Mouse (Mus musculus) forebrain, embryonic 14.5 days (tissue): Measurements from ENCODE around the gene Mib2. TPM values are rescaled to one million over a fixed set of nuclear protein-coding genes. Genes with fewer than 3 reads are reported as not detected.
"Not testable (repeated sequence)": the region's sequence is repeated elsewhere in the genome, so short reads cannot be mapped to it uniquely, and the experiment has no call there.

ENCODE experiments used
- ATAC-seq: fragments of 200-750 bp; cut with Nextera tagmentation; 2 replicates; pipeline ENCODE4 v1.8.0; 2017; ENCODE audit warnings: mild to moderate bottlenecking, moderate library complexity
- DNase-seq: peaks from one replicate; pipeline ENCODE4 v3.0.0-alpha.2; 2015; ENCODE audit warnings: low spot score
- H3K27ac ChIP-seq: fragments of 300-500 bp; sonication (generic); 2 replicates; pipeline ENCODE4 v1.5.1; 2014; ENCODE audit warnings: low read depth, mild to moderate bottlenecking, control low read depth, low read length, moderate library complexity
- H3K27me3 ChIP-seq: fragments of 300-500 bp; sonication (generic); replicated peaks from 2 replicates; pipeline ENCODE4 v1.6.1; 2014; ENCODE audit warnings: low read length, control low read depth, mixed read lengths; ENCODE audit not compliant: control insufficient read depth, insufficient read depth
- H3K36me3 ChIP-seq: fragments of 300-500 bp; sonication (generic); 2 replicates; pipeline ENCODE4 v1.6.1; 2014; ENCODE audit warnings: low read length, control low read depth; ENCODE audit not compliant: control insufficient read depth, insufficient read depth
- H3K4me1 ChIP-seq: fragments of 300-500 bp; sonication (generic); 2 replicates; pipeline ENCODE4 v1.6.1; 2014; ENCODE audit warnings: antibody characterized with exemption, low read length, control low read depth; ENCODE audit not compliant: control insufficient read depth, insufficient read depth
- H3K4me2 ChIP-seq: fragments of 300-500 bp; sonication (generic); 2 replicates; pipeline ENCODE4 v1.6.1; 2014; ENCODE audit warnings: mild to moderate bottlenecking, control low read depth, low read length
- H3K4me3 ChIP-seq: fragments of 300-500 bp; sonication (generic); 2 replicates; pipeline ENCODE4 v1.5.1; 2014; ENCODE audit warnings: low read depth, low read length, control low read depth
- H3K9ac ChIP-seq: fragments of 300-500 bp; sonication (generic); 2 replicates; pipeline ENCODE4 v1.6.1; 2014; ENCODE audit warnings: mild to moderate bottlenecking, low read length, control low read depth, moderate library complexity
- H3K9me3 ChIP-seq: fragments of 300-500 bp; sonication (generic); replicated peaks from 2 replicates; pipeline ENCODE4 v1.6.1; 2016; ENCODE audit warnings: low read length, control low read depth, mixed read lengths; ENCODE audit not compliant: control insufficient read depth
- WGBS: fragments of 180-500 bp; shearing (Covaris S2); extraction: QIAGEN DNeasy Blood & Tissue Kit; methylation state at CpG from one replicate; pipeline ENCODE4 v1.1.7; 2014; 5-methylcytosine and 5-hydroxymethylcytosine counted together
- polyA plus RNA-seq: library from polyadenylated mRNA; unstranded; fragments of >200 nt; fragmentation: Nextera tagmentation; extraction: Ambion mirVana; gene quantifications from 2 replicates; pipeline ENCODE4 v1.2.1, GENCODE M21; 2014

Mib2 gene
- polyA plus RNA-seq, 1 experiment from 2014 or later = 25.2 TPM

GRCm38 (mm10) chr4:155696261-155697255 lies 27.6 kb upstream of the Mib2 start:
- no peaks in the 10 kb centered on the region for H3K36me3 ChIP-seq
- no peak overlapping the region; the same call in 1 of the 2 replicates for H3K9ac ChIP-seq
- peak overlapping the region; percentile 80; the same call in 1 of the 2 replicates for H3K4me2 ChIP-seq
- H3K4me1 ChIP-seq = peaks cover 12% of the 10 kb centered on the region
- no peaks in the 10 kb centered on the region for H3K9me3 ChIP-seq
- H3K27ac ChIP-seq = no peak overlapping the region
- no peak for ATAC-seq
- WGBS = 79% methylated on average over 16 of the region's 16 CpGs
- peaks cover 9% of the 10 kb centered on the region for H3K27me3 ChIP-seq
- DNase-seq = no peak
- H3K4me3 ChIP-seq = no peak overlapping the region

- no peak overlapping the region for H3K27ac ChIP-seq
Measured at GRCm38 (mm10) chr4:155695531-155696062, 26.6 kb upstream of the Mib2 start.

GRCm38 (mm10) chr4:155694482-155695401 lies 25.7 kb upstream of the Mib2 start:
- no peaks in the 10 kb centered on the region for H3K36me3 ChIP-seq
- WGBS = under 1% methylated on average over 90 of the region's 92 CpGs
- peaks cover 12% of the 10 kb centered on the region for H3K4me1 ChIP-seq
- H3K27ac ChIP-seq = peak overlapping the region; percentile 77
- H3K9ac ChIP-seq = peak overlapping the region; percentile 77
- peak overlapping the region; percentile 80 for H3K4me2 ChIP-seq
- peak; percentile 84 for DNase-seq
- no peaks in the 10 kb centered on the region for H3K9me3 ChIP-seq
- ATAC-seq = peak; percentile 87
- H3K4me3 ChIP-seq = peak overlapping the region; percentile 61
- peaks cover 9% of the 10 kb centered on the region for H3K27me3 ChIP-seq

More at GRCm38 (mm10) chr4:155695531-155696062, 26.6 kb upstream of the Mib2 start:
- no peak for ATAC-seq
- no peaks in the 10 kb centered on the region for H3K36me3 ChIP-seq
- DNase-seq = no peak
- WGBS = 82% methylated on average over 4 of the region's 4 CpGs
- H3K9me3 ChIP-seq = no peaks in the 10 kb centered on the region
- H3K9ac ChIP-seq = peak overlapping the region; percentile 77; the same call in 1 of the 2 replicates
- peaks cover 12% of the 10 kb centered on the region for H3K4me1 ChIP-seq
- H3K4me2 ChIP-seq = peak overlapping the region; percentile 80
- H3K4me3 ChIP-seq = peak overlapping the region; percentile 61
- peaks cover 9% of the 10 kb centered on the region for H3K27me3 ChIP-seq

- Histone ChIP-seq H3K36me3 (no peaks in the 10 kb centered on the region), H3K4me1 (peaks cover 12% of the 10 kb centered on the region), H3K9ac (peak within 1 kb of the TSS; percentile 77), H3K4me3 (peak within 1 kb of the TSS; percentile 61), H3K4me2 (peak within 1 kb of the TSS; percentile 80), H3K27me3 (peaks cover 9% of the 10 kb centered on the region), H3K27ac (peak within 1 kb of the TSS; percentile 77), H3K9me3 (no peaks in the 10 kb centered on the region)
- DNase-seq (peak; percentile 70), ATAC-seq (peak; percentile 89)
- WGBS = under 1% methylated on average over 41 of the region's 47 CpGs
Measured at GRCm38 (mm10) chr4:155694111-155694481, 25.1 kb upstream of the Mib2 start, which contains the start of gene Fndc10. Gene Fndc10, plus strand, starts transcription at chr4:155694342.

- Histone ChIP-seq H3K9ac (no peak overlapping the region), H3K9me3 (no peaks in the 10 kb centered on the region), H3K4me1 (peaks cover 12% of the 10 kb centered on the region), H3K4me3 (no peak overlapping the region), H3K36me3 (no peaks in the 10 kb centered on the region), H3K4me2 (no peak overlapping the region), H3K27me3 (peaks cover 9% of the 10 kb centered on the region), H3K27ac (no peak overlapping the region)
- WGBS = 92% methylated on average over 3 of the region's 3 CpGs
- ATAC-seq (no peak), DNase-seq (no peak)
Measured at GRCm38 (mm10) chr4:155692421-155692820, 23.4 kb upstream of the Mib2 start.

DNA sequence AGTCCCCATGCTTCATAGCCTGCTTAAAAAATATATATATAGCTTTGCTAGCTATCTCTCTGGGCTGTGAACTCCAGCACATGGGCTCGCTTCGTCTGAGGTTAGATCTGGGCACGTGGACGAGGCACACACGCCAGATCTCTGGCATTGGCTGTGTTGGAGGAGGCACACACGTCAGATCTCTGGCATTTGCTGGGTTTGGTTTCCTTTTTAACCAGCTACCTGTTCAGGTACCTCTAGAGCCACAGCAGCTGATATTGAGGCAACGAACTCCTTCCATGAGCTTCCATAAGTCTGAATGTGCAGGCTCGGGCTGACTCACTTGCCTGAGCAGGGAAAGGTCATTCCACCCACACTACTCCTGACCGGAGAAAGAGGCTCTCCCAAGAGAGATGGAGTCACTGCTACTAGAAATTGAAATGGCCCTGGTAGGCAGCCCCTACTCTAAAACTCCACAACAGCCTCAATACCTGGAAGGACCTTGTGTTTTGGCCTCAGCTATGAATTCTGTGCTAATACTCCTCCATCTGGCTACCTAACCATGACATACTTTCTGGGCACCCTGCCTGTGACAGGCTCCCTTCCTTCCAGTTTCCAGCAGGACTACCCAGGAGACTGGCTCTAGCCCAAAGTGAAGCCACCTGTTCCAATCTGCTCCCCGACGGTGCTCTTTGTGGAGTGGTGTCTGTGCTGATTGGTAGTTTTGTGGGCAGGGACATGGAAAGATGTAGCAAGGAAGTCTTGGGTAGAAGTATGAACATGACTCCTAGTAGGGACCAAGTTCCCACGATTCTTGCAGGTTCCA lies 21.8 kb upstream of the Mib2 start:
- Histone ChIP-seq H3K27ac (no peak overlapping the region), H3K9me3 (no peaks in the 10 kb centered on the region), H3K4me1 (peaks cover 11% of the 10 kb centered on the region), H3K4me3 (no peak overlapping the region), H3K9ac (no peak overlapping the region), H3K27me3 (peaks cover 6% of the 10 kb centered on the region), H3K36me3 (no peaks in the 10 kb centered on the region), H3K4me2 (no peak overlapping the region)
- 83% methylated on average over 12 of the region's 12 CpGs for WGBS
- no peak for ATAC-seq
- peak; percentile 46 for DNase-seq

DNA sequence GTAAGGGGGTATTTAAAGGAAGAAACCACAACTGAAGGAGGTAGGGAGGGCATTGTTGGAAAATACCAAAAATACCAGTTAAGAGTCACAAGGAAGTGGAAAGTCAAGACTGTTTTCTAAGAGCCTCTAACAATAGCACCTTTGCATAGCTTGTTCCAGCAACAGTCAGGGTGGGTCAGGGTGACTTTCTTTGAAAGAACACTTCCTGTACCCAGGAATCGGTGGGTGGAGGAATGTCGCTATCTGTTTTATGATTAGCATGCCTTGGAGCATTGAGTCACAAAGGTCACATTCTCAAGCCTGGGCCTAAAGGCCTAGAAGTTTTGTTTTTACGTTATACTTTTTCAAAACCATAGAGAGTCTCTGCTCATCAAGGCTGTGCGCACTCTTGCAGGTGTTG lies 18.8 kb upstream of the Mib2 start:
- not testable (repeated sequence) for H3K4me2 ChIP-seq, H3K27ac ChIP-seq, H3K36me3 ChIP-seq, H3K9me3 ChIP-seq, H3K4me3 ChIP-seq, H3K4me1 ChIP-seq, H3K27me3 ChIP-seq, DNase-seq, ATAC-seq, H3K9ac ChIP-seq
- 94% methylated on average over 4 of the region's 4 CpGs for WGBS
